Mouse (Mus musculus) hindbrain, embryonic 10.5 days (tissue): ENCODE results near the gene Rgp1. TPM values are rescaled to one million over a fixed set of nuclear protein-coding genes. Genes with fewer than 3 reads are reported as not detected.

Source experiments
- DNase-seq: peaks from one replicate; pipeline ENCODE4 v3.0.0-alpha.2; 2017; ENCODE audit warnings: low spot score
- H3K27ac ChIP-seq: fragments of 300-500 bp; sonication (generic); 2 replicates; pipeline ENCODE4 v1.5.1; 2016; ENCODE audit warnings: mild to moderate bottlenecking, moderate library complexity
- H3K27me3 ChIP-seq: fragments of 300-500 bp; sonication (generic); 2 replicates; pipeline ENCODE4 v1.6.1; 2016; ENCODE audit warnings: mild to moderate bottlenecking; ENCODE audit not compliant: poor library complexity, insufficient read depth, severe bottlenecking
- H3K36me3 ChIP-seq: fragments of 300-500 bp; sonication (generic); 2 replicates; pipeline ENCODE4 v1.6.1; 2016; ENCODE audit warnings: mild to moderate bottlenecking, moderate library complexity
- H3K4me1 ChIP-seq: fragments of 300-500 bp; sonication (generic); replicated peaks from 2 replicates; pipeline ENCODE4 v1.6.1; 2016; ENCODE audit warnings: mild to moderate bottlenecking
- H3K4me3 ChIP-seq: fragments of 300-500 bp; sonication (generic); 2 replicates; pipeline ENCODE4 v1.5.1; 2016; ENCODE audit warnings: mild to moderate bottlenecking, moderate library complexity
- H3K9me3 ChIP-seq: fragments of 300-500 bp; sonication (generic); 2 replicates; pipeline ENCODE4 v1.6.1; 2016; ENCODE audit warnings: mild to moderate bottlenecking, moderate library complexity
- WGBS: fragments of 180-500 bp; shearing (Covaris S2); methylation state at CpG from one replicate; pipeline ENCODE4 v1.1.7; 2016; 5-methylcytosine and 5-hydroxymethylcytosine counted together
- polyA plus RNA-seq: library from polyadenylated mRNA; unstranded; fragments of >200 nt; fragmentation: Nextera tagmentation; extraction: Ambion mirVana; gene quantifications from 2 replicates; pipeline ENCODE4 v1.2.1, GENCODE M21; 2016

Rgp1 gene
- polyA plus RNA-seq, 1 experiment from 2014 or later, result 25.6 TPM

GRCm38 (mm10) chr4:43612534-43612933, 34.0 kb downstream of the Rgp1 start:
- WGBS, result 74% methylated on average over 10 of the region's 10 CpGs
- Histone ChIP-seq H3K36me3 (no peaks in the 10 kb centered on the region), H3K9me3 (no peaks in the 10 kb centered on the region), H3K4me3 (no peak overlapping the region), H3K27me3 (no peaks in the 10 kb centered on the region), H3K4me1 (no peaks in the 10 kb centered on the region), H3K27ac (no peak overlapping the region)
- no peak for DNase-seq

GRCm38 (mm10) chr4:43613060-43613730, 34.7 kb downstream of the Rgp1 start:
- H3K4me3 ChIP-seq, result no peak overlapping the region
- no peaks in the 10 kb centered on the region for H3K36me3 ChIP-seq
- H3K27me3 ChIP-seq, result no peaks in the 10 kb centered on the region
- H3K27ac ChIP-seq, result no peak overlapping the region
- H3K9me3 ChIP-seq, result no peaks in the 10 kb centered on the region
- H3K4me1 ChIP-seq, result no peaks in the 10 kb centered on the region
- DNase-seq, result no peak
- 72% methylated on average over 3 of the region's 3 CpGs for WGBS

- Histone ChIP-seq H3K9me3 (peaks cover 15% of the 10 kb centered on the region), H3K27ac (no peak overlapping the region), H3K27me3 (no peaks in the 10 kb centered on the region), H3K36me3 (no peaks in the 10 kb centered on the region), H3K4me3 (no peak overlapping the region), H3K4me1 (no peaks in the 10 kb centered on the region)
- DNase-seq, result no peak
- WGBS, result 84% methylated on average over 4 of the region's 4 CpGs
Observed at GRCm38 (mm10) chr4:43620146-43620778, 41.7 kb downstream of the Rgp1 start.

GRCm38 (mm10) chr4:43629106-43629817, 50.7 kb downstream of the Rgp1 start:
- peak; percentile 29 for DNase-seq
- H3K36me3 ChIP-seq, result no peaks in the 10 kb centered on the region
- H3K4me1 ChIP-seq, result peaks cover 45% of the 10 kb centered on the region
- H3K27me3 ChIP-seq, result peaks cover 25% of the 10 kb centered on the region
- no peak overlapping the region for H3K4me3 ChIP-seq
- 44% methylated on average over 20 of the region's 20 CpGs for WGBS
- no peak overlapping the region for H3K27ac ChIP-seq
- peaks cover 24% of the 10 kb centered on the region for H3K9me3 ChIP-seq

GRCm38 (mm10) chr4:43630030-43630581, 51.6 kb downstream of the Rgp1 start:
- H3K27ac ChIP-seq, result peak overlapping the region; percentile 95
- DNase-seq, result peak; percentile 80
- WGBS, result 5% methylated on average over 5 of the region's 5 CpGs

GRCm38 (mm10) chr4:43630671-43631045, 52.1 kb downstream of the Rgp1 start:
- Histone ChIP-seq H3K9me3 (peaks cover 11% of the 10 kb centered on the region), H3K27ac (peak overlapping the region; percentile 95), H3K4me1 (peaks cover 49% of the 10 kb centered on the region), H3K4me3 (peak overlapping the region; percentile 75), H3K36me3 (no peaks in the 10 kb centered on the region), H3K27me3 (peaks cover 28% of the 10 kb centered on the region)
- peak; percentile 48 for DNase-seq
- 22% methylated on average over 5 of the region's 5 CpGs for WGBS

More at GRCm38 (mm10) chr4:43630030-43630581, 51.6 kb downstream of the Rgp1 start:
- Histone ChIP-seq H3K27me3 (peaks cover 28% of the 10 kb centered on the region), H3K4me1 (peaks cover 49% of the 10 kb centered on the region), H3K4me3 (peak overlapping the region; percentile 75; the same call in 1 of the 2 replicates), H3K36me3 (no peaks in the 10 kb centered on the region), H3K9me3 (peaks cover 16% of the 10 kb centered on the region)

- H3K36me3 ChIP-seq, result no peaks in the 10 kb centered on the region
- peak within 1 kb of the TSS; percentile 95 for H3K27ac ChIP-seq
- H3K27me3 ChIP-seq, result peaks cover 28% of the 10 kb centered on the region
- DNase-seq, result peak; percentile 72
- 2% methylated on average over 66 of the region's 70 CpGs for WGBS
- H3K4me1 ChIP-seq, result peaks cover 49% of the 10 kb centered on the region
- peak within 1 kb of the TSS; percentile 75 for H3K4me3 ChIP-seq
- H3K9me3 ChIP-seq, result peaks cover 5% of the 10 kb centered on the region; the same call in 1 of the 2 replicates
Observed at GRCm38 (mm10) chr4:43631046-43631955, 52.8 kb downstream of the Rgp1 start, which contains the start of gene Npr2. Gene Npr2, plus strand, starts transcription at chr4:43631935.

GRCm38 (mm10) chr4:43631956-43632920, 53.7 kb downstream of the Rgp1 start:
- Histone ChIP-seq H3K36me3 (no peaks in the 10 kb centered on the region), H3K9me3 (no peaks in the 10 kb centered on the region), H3K4me3 (peak overlapping the region; percentile 75), H3K27me3 (peaks cover 28% of the 10 kb centered on the region), H3K27ac (peak overlapping the region; percentile 95), H3K4me1 (peaks cover 49% of the 10 kb centered on the region)
- peak; percentile 10 for DNase-seq
- 45% methylated on average over 42 of the region's 42 CpGs for WGBS

- H3K4me3 ChIP-seq, result peak overlapping the region; percentile 75
Observed at GRCm38 (mm10) chr4:43633296-43633695, 54.8 kb downstream of the Rgp1 start.

GRCm38 (mm10) chr4:43633736-43634135, 55.2 kb downstream of the Rgp1 start:
- Histone ChIP-seq H3K27ac (no peak overlapping the region), H3K9me3 (no peaks in the 10 kb centered on the region), H3K4me1 (peaks cover 49% of the 10 kb centered on the region), H3K4me3 (peak overlapping the region; percentile 75), H3K36me3 (no peaks in the 10 kb centered on the region), H3K27me3 (peaks cover 28% of the 10 kb centered on the region)
- DNase-seq, result no peak
- 93% methylated on average over 2 of the region's 2 CpGs for WGBS

More at GRCm38 (mm10) chr4:43633296-43633695, 54.8 kb downstream of the Rgp1 start:
- H3K36me3 ChIP-seq, result no peaks in the 10 kb centered on the region
- WGBS, result 81% methylated on average over 8 of the region's 8 CpGs
- H3K9me3 ChIP-seq, result no peaks in the 10 kb centered on the region
- peak; percentile 27 for DNase-seq
- peaks cover 49% of the 10 kb centered on the region for H3K4me1 ChIP-seq
- peaks cover 28% of the 10 kb centered on the region for H3K27me3 ChIP-seq
- no peak overlapping the region for H3K27ac ChIP-seq
